Comparison of ENCODE assay signal across 8 mouse cellular contexts in genomic region chr1:37998371-37999199, GRCm38 (mm10). TPM values are rescaled to one million over a fixed set of nuclear protein-coding genes. Genes with fewer than 3 reads are reported as not detected.
A peak's percentile ranks its signal among the peaks of the same experiment; 100 is the strongest.
DNase-seq lines count a peak whose midpoint lies in the region; ATAC-seq and TF ChIP-seq lines count a peak whose summit lies in the region.

No protein-coding gene starts in this region.

- no peaks in the 10 kb centered on the region for H3K27me3 ChIP-seq in lung, embryonic 14.5 days (ENCODE audit: insufficient read depth, low read length)
- H3K27me3 ChIP-seq in hindbrain, embryonic 14.5 days (ENCODE audit: control insufficient read depth, insufficient read depth, low read length): no peaks in the 10 kb centered on the region

- peak overlapping the region; percentile 92 for H3K27ac ChIP-seq in lung, embryonic 14.5 days (ENCODE audit: low read depth)
- peak overlapping the region; percentile 94 for H3K27ac ChIP-seq in hindbrain, embryonic 14.5 days
- peak overlapping the region; percentile 53 for H3K27ac ChIP-seq in macrophage

- H3K9me3 ChIP-seq in lung, embryonic 14.5 days (ENCODE audit: low read depth, low read length): no peaks in the 10 kb centered on the region
- H3K9me3 ChIP-seq in hindbrain, embryonic 14.5 days (ENCODE audit: control insufficient read depth, low read length): no peaks in the 10 kb centered on the region

- peak overlapping the region; percentile 94 for H3K4me2 ChIP-seq in lung, embryonic 14.5 days
- H3K4me2 ChIP-seq in hindbrain, embryonic 14.5 days (replicated peaks): peak overlapping the region; percentile 85

- no peak for TF ChIP-seq CTCF in lung, embryonic 14.5 days (IDR thresholded peaks at IDR 0.05; ENCODE audit: low read depth)
- no peak for TF ChIP-seq CTCF in brain, embryonic 14.5 days (IDR thresholded peaks at IDR 0.05; ENCODE audit: borderline replicate concordance, extremely low read depth, insufficient read depth, insufficient read length)

- H3K36me3 ChIP-seq in lung, embryonic 14.5 days (ENCODE audit: insufficient read depth): peaks cover 19% of the 10 kb centered on the region
- H3K36me3 ChIP-seq in hindbrain, embryonic 14.5 days (replicated peaks; ENCODE audit: control insufficient read depth, insufficient read depth): peaks cover 25% of the 10 kb centered on the region
- H3K36me3 ChIP-seq in macrophage (ENCODE audit: inconsistent target): peaks cover 20% of the 10 kb centered on the region

- 3% methylated on average over 44 of the region's 47 CpGs for WGBS in lung, embryonic 14.5 days
- 5% methylated on average over 38 of the region's 47 CpGs for WGBS in hindbrain, embryonic 14.5 days
- WGBS in macrophage (ENCODE audit: missing documents): 3% methylated on average over 44 of the region's 47 CpGs

- DNase-seq in lung, embryonic 14.5 days: peak; percentile 30
- no peak for DNase-seq in lung, postnatal 25 days (ENCODE audit: low spot score)
- DNase-seq in brain, embryonic 14.5 days (ENCODE audit: low read depth): peak; percentile 6
- DNase-seq in hindbrain, embryonic 14.5 days (ENCODE audit: low spot score): no peak
- no peak for DNase-seq in urinary bladder, postnatal 25 days (ENCODE audit: low spot score)
- no peak for DNase-seq in frontal cortex, postnatal 36 days (ENCODE audit: low spot score in 2 of 2)
- no peak for DNase-seq in urinary bladder, adult 18-20 months (ENCODE audit: low spot score in 2 of 2)

- H3K4me3 ChIP-seq in lung, embryonic 14.5 days (ENCODE audit: low read depth, low read length): peak overlapping the region; percentile 94
- H3K4me3 ChIP-seq in hindbrain, embryonic 14.5 days (replicated peaks; ENCODE audit: low read length): peak overlapping the region; percentile 96
- H3K4me3 ChIP-seq in macrophage (ENCODE audit: inconsistent target): peak overlapping the region; percentile 83

- peak overlapping the region; percentile 92 for H3K9ac ChIP-seq in lung, embryonic 14.5 days
- peak overlapping the region; percentile 91 for H3K9ac ChIP-seq in hindbrain, embryonic 14.5 days

- ATAC-seq in lung, embryonic 14.5 days (ENCODE audit: insufficient read depth): peak; percentile 39
- ATAC-seq in hindbrain, embryonic 14.5 days (ENCODE audit: low FRiP score): peak; percentile 9; the same call in 1 of the 2 replicates

- peaks cover 84% of the 10 kb centered on the region for H3K79me2 ChIP-seq in macrophage (ENCODE audit: inconsistent target)

- peaks cover 5% of the 10 kb centered on the region for H3K4me1 ChIP-seq in lung, embryonic 14.5 days (ENCODE audit: insufficient read depth)
- peaks cover 18% of the 10 kb centered on the region for H3K4me1 ChIP-seq in hindbrain, embryonic 14.5 days (replicated peaks; ENCODE audit: control insufficient read depth, insufficient read depth, low read length)

- TF ChIP-seq POLR2A in brain, embryonic 14.5 days (IDR thresholded peaks at IDR 0.05; ENCODE audit: borderline replicate concordance, extremely low read depth, insufficient read depth, insufficient read length, poor library complexity, severe bottlenecking): no peak

RNA-seq across cellular contexts. Expression of gene Eif5b, which starts 0.8 kb away (rescaled TPM):
- polyA plus RNA-seq in lung, embryonic 14.5 days (2014; fragmentation: Nextera tagmentation; extraction: Ambion mirVana): 25.4 and 25.8 TPM in 2 replicates
- 20.0 and 28.0 TPM in 2 replicates for polyA plus RNA-seq in brain, embryonic 14.5 days (2012; rRNA removed)
- 18.7 and 19.6 TPM in 2 replicates for polyA plus RNA-seq in hindbrain, embryonic 14.5 days (2014; fragmentation: Nextera tagmentation; extraction: Ambion mirVana)
- 100 to 1,000 TPM in 2 of 26 experiments, 10 to 100 TPM in 24; 27.7 to 112 (median 70.6) TPM for total RNA-seq in macrophage (2018; cell fraction: chromatin; rRNA removed)
- 10 to 100 TPM; 36.6 to 71.0 (median 51.1) TPM for total RNA-seq in macrophage (2018; cell fraction: cytosol; rRNA removed)
- total RNA-seq in macrophage (2018; cell fraction: nucleus; rRNA removed): 100 to 1,000 TPM in 2 of 26 experiments, 10 to 100 TPM in 24; 36.8 to 137 (median 65.5) TPM
- 53.9 to 143 TPM (median 55.6 TPM) in 3 replicates for polyA plus RNA-seq in macrophage (2018)

RNA-seq across cellular contexts. Expression of gene Txndc9, which starts 0.9 kb away (rescaled TPM):
- polyA plus RNA-seq in lung, embryonic 14.5 days (2014; fragmentation: Nextera tagmentation; extraction: Ambion mirVana): 127 and 153 TPM in 2 replicates
- polyA plus RNA-seq in brain, embryonic 14.5 days (2012; rRNA removed): 49.7 and 51.0 TPM in 2 replicates
- polyA plus RNA-seq in hindbrain, embryonic 14.5 days (2014; fragmentation: Nextera tagmentation; extraction: Ambion mirVana): 129 and 144 TPM in 2 replicates
- 100 to 1,000 TPM in 14 of 26 experiments, 10 to 100 TPM in 12; 60.4 to 157 (median 103) TPM for total RNA-seq in macrophage (2018; cell fraction: chromatin; rRNA removed)
- 10 to 100 TPM; 50.3 to 74.5 (median 60.6) TPM for total RNA-seq in macrophage (2018; cell fraction: cytosol; rRNA removed)
- 100 to 1,000 TPM in 10 of 26 experiments, 10 to 100 TPM in 16; 62.7 to 133 (median 95.9) TPM for total RNA-seq in macrophage (2018; cell fraction: nucleus; rRNA removed)
- 51.7 to 80.7 TPM (median 53.0 TPM) in 3 replicates for polyA plus RNA-seq in macrophage (2018)

RNA-seq across cellular contexts. Expression of gene Lyg1, which starts 41.0 kb away (rescaled TPM):
- not detected in 2 replicates for polyA plus RNA-seq in lung, embryonic 14.5 days (2014; fragmentation: Nextera tagmentation; extraction: Ambion mirVana)
- polyA plus RNA-seq in brain, embryonic 14.5 days (2012; rRNA removed): not detected in 2 replicates
- polyA plus RNA-seq in hindbrain, embryonic 14.5 days (2014; fragmentation: Nextera tagmentation; extraction: Ambion mirVana): not detected in 2 replicates
- total RNA-seq in macrophage (2018; cell fraction: chromatin; rRNA removed): not detected
- total RNA-seq in macrophage (2018; cell fraction: cytosol; rRNA removed): not detected
- not detected for total RNA-seq in macrophage (2018; cell fraction: nucleus; rRNA removed)
- not detected in 3 replicates for polyA plus RNA-seq in macrophage (2018)

Comparison
In these comparisons a context has a peak if more than half of its experiments do, and no peak if none do; other contexts are left out.
1. DNase-seq: peak in lung, embryonic 14.5 days (single experiment) and brain, embryonic 14.5 days (single experiment); none in lung, postnatal 25 days (single experiment), hindbrain, embryonic 14.5 days (single experiment), urinary bladder, postnatal 25 days (single experiment), frontal cortex, postnatal 36 days (0 of 2) and urinary bladder, adult 18-20 months (0 of 2).
2. Peak in every context shown above with its lines, with median percentiles within 50 percentile points of each other: H3K27ac ChIP-seq and H3K4me3 ChIP-seq.